Mouse (Mus musculus): ENCODE results near the gene Gm9602.
A peak's percentile ranks its signal among the peaks of the same experiment; 100 is the strongest.
"Not testable (repeated sequence)": the region's sequence is repeated elsewhere in the genome, so short reads cannot be mapped to it uniquely, and the experiment has no call there.

The Gm9602 gene

GRCm38 (mm10) chr14:4776037-4776436 lies at the start of gene Gm9602:
Gene Gm9602 (plus strand): TSS chr14:4776337.
- not testable (repeated sequence) for DNase-seq (ENCODE audit: low spot score in 2 of 2)

- peak in 1 of 2 experiments; percentile 12 for DNase-seq (ENCODE audit: low spot score in 2 of 2)
These were observed 30.3 kb downstream of the Gm9602 start for GRCm38 (mm10) chr14:4806421-4806820.

GRCm38 (mm10) chr14:4821950-4822349 lies 45.8 kb downstream of the Gm9602 start:
- not testable (repeated sequence) for DNase-seq (ENCODE audit: low spot score in 2 of 2)
